Mouse (Mus musculus): ENCODE measurements at regions not wholly inside any gene's neighbourhood (a gene's known extent, or its start where the extent isn't known, plus 50 kb on each side); places are given as distances from the start of the nearest gene placed in this dataset.

- H3K4me3 ChIP-seq (replicated peaks) = no peak overlapping the region
- H3K36me3 ChIP-seq (replicated peaks) = peaks cover 23% of the 10 kb centered on the region
- H3K27me3 ChIP-seq = no peaks in the 10 kb centered on the region
- H3K27ac ChIP-seq = no peak overlapping the region
- ATAC-seq (ENCODE audit: low FRiP score) = no peak
- peaks cover 20% of the 10 kb centered on the region for H3K4me1 ChIP-seq
- no peak overlapping the region for H3K9ac ChIP-seq
- no peak overlapping the region for H3K4me2 ChIP-seq
- WGBS = 93% methylated on average over 1 of the region's 1 CpGs
- H3K9me3 ChIP-seq = no peaks in the 10 kb centered on the region
Observed at GRCm38 (mm10) chr17:47291558-47291957, 77.1 kb upstream of the Mrps10 start.

GRCm38 (mm10) chr17:47285616-47286015, 83.1 kb upstream of the Mrps10 start:
- H3K9me3 ChIP-seq = no peaks in the 10 kb centered on the region
- H3K36me3 ChIP-seq (replicated peaks) = peaks cover 26% of the 10 kb centered on the region
- no peak overlapping the region for H3K4me3 ChIP-seq (replicated peaks)
- 0 out of 2 replicates have a peak, but pooled peaks cover 2% of the 10 kb centered on the region for H3K4me1 ChIP-seq
- 95% methylated on average over 10 of the region's 10 CpGs for WGBS
- no peak overlapping the region for H3K4me2 ChIP-seq
- no peaks in the 10 kb centered on the region for H3K27me3 ChIP-seq
- H3K27ac ChIP-seq = no peak overlapping the region
- no peak for ATAC-seq (ENCODE audit: low FRiP score)
- H3K9ac ChIP-seq = no peak overlapping the region

GRCm38 (mm10) chr17:47284236-47284635, 84.5 kb upstream of the Mrps10 start:
- Histone ChIP-seq H3K9me3 (no peaks in the 10 kb centered on the region), H3K4me2 (no peak overlapping the region), H3K36me3 (replicated peaks) (peaks cover 26% of the 10 kb centered on the region), H3K4me1 (0 out of 2 replicates have a peak, but pooled peaks cover 2% of the 10 kb centered on the region), H3K27ac (no peak overlapping the region), H3K27me3 (no peaks in the 10 kb centered on the region), H3K9ac (no peak overlapping the region), H3K4me3 (replicated peaks) (no peak overlapping the region)
- 84% methylated on average over 11 of the region's 11 CpGs for WGBS
- ATAC-seq (ENCODE audit: low FRiP score) = no peak

- Histone ChIP-seq H3K27ac (no peak overlapping the region), H3K36me3 (replicated peaks) (peaks cover 18% of the 10 kb centered on the region), H3K4me3 (replicated peaks) (no peak overlapping the region), H3K27me3 (no peaks in the 10 kb centered on the region), H3K9me3 (no peaks in the 10 kb centered on the region), H3K4me2 (no peak overlapping the region), H3K4me1 (no peaks in the 10 kb centered on the region), H3K9ac (no peak overlapping the region)
- ATAC-seq (ENCODE audit: low FRiP score) = no peak
- WGBS = 88% methylated on average over 4 of the region's 4 CpGs
Observed at GRCm38 (mm10) chr17:47283158-47283557, 85.5 kb upstream of the Mrps10 start.

GRCm38 (mm10) chr17:47282476-47282875, 86.2 kb upstream of the Mrps10 start:
- no peak overlapping the region for H3K4me3 ChIP-seq (replicated peaks)
- no peaks in the 10 kb centered on the region for H3K9me3 ChIP-seq
- 60% methylated on average over 3 of the region's 3 CpGs for WGBS
- no peaks in the 10 kb centered on the region for H3K4me1 ChIP-seq
- no peak overlapping the region for H3K9ac ChIP-seq
- no peak overlapping the region for H3K27ac ChIP-seq
- no peaks in the 10 kb centered on the region for H3K27me3 ChIP-seq
- no peak for ATAC-seq (ENCODE audit: low FRiP score)
- H3K4me2 ChIP-seq = no peak overlapping the region
- H3K36me3 ChIP-seq (replicated peaks) = peaks cover 15% of the 10 kb centered on the region

- WGBS = 92% methylated on average over 5 of the region's 5 CpGs
- no peaks in the 10 kb centered on the region; the same call in none of the 2 replicates for H3K4me1 ChIP-seq
- H3K4me2 ChIP-seq = no peak overlapping the region
- no peaks in the 10 kb centered on the region for H3K9me3 ChIP-seq
- H3K27ac ChIP-seq = no peak overlapping the region
- ATAC-seq (ENCODE audit: low FRiP score) = no peak
- H3K4me3 ChIP-seq (replicated peaks) = no peak overlapping the region
- H3K9ac ChIP-seq = no peak overlapping the region
- no peaks in the 10 kb centered on the region for H3K27me3 ChIP-seq
- H3K36me3 ChIP-seq (replicated peaks) = peaks cover 14% of the 10 kb centered on the region
Observed at GRCm38 (mm10) chr17:47277890-47278289, 90.8 kb upstream of the Mrps10 start.

- Histone ChIP-seq H3K27ac (0 out of 2 replicates have a peak overlapping the region, but pooled peaks have one; percentile 46), H3K9ac (no peak overlapping the region), H3K9me3 (no peaks in the 10 kb centered on the region), H3K27me3 (no peaks in the 10 kb centered on the region), H3K36me3 (replicated peaks) (peaks cover 14% of the 10 kb centered on the region), H3K4me1 (no peaks in the 10 kb centered on the region; the same call in none of the 2 replicates), H3K4me3 (replicated peaks) (no peak overlapping the region), H3K4me2 (no peak overlapping the region)
- 66% methylated on average over 6 of the region's 6 CpGs for WGBS
- no peak for ATAC-seq (ENCODE audit: low FRiP score)
Observed at GRCm38 (mm10) chr17:47276639-47277038, 92.0 kb upstream of the Mrps10 start.

- no peak overlapping the region for H3K27ac ChIP-seq
- 74% methylated on average over 19 of the region's 19 CpGs for WGBS
- H3K4me2 ChIP-seq = no peak overlapping the region
- H3K27me3 ChIP-seq = no peaks in the 10 kb centered on the region
- peaks cover 14% of the 10 kb centered on the region for H3K36me3 ChIP-seq (replicated peaks)
- H3K9ac ChIP-seq = no peak overlapping the region
- ATAC-seq (ENCODE audit: low FRiP score) = no peak
- H3K9me3 ChIP-seq = no peaks in the 10 kb centered on the region
- H3K4me3 ChIP-seq (replicated peaks) = no peak overlapping the region
- H3K4me1 ChIP-seq = no peaks in the 10 kb centered on the region; the same call in none of the 2 replicates
Observed at GRCm38 (mm10) chr17:47275796-47276311, 92.8 kb upstream of the Mrps10 start.

- H3K36me3 ChIP-seq (replicated peaks) = peaks cover 14% of the 10 kb centered on the region
- H3K4me3 ChIP-seq (replicated peaks) = no peak overlapping the region
- H3K9me3 ChIP-seq = no peaks in the 10 kb centered on the region
- ATAC-seq (ENCODE audit: low FRiP score) = no peak
- 90% methylated on average over 7 of the region's 7 CpGs for WGBS
- no peaks in the 10 kb centered on the region for H3K27me3 ChIP-seq
- H3K27ac ChIP-seq = no peak overlapping the region
- H3K4me2 ChIP-seq = no peak overlapping the region
- no peak overlapping the region for H3K9ac ChIP-seq
- H3K4me1 ChIP-seq = no peaks in the 10 kb centered on the region; the same call in none of the 2 replicates
Observed at GRCm38 (mm10) chr17:47273309-47273708, 95.4 kb upstream of the Mrps10 start.

- peaks cover 17% of the 10 kb centered on the region for H3K36me3 ChIP-seq (replicated peaks)
- no peak overlapping the region for H3K4me2 ChIP-seq
- no peak overlapping the region for H3K27ac ChIP-seq
- no peak overlapping the region for H3K9ac ChIP-seq
- H3K4me3 ChIP-seq (replicated peaks) = no peak overlapping the region
- no peaks in the 10 kb centered on the region; the same call in none of the 2 replicates for H3K4me1 ChIP-seq
- WGBS = 93% methylated on average over 7 of the region's 7 CpGs
- no peaks in the 10 kb centered on the region; the same call in 1 of the 2 replicates for H3K9me3 ChIP-seq
- no peak for ATAC-seq (ENCODE audit: low FRiP score)
- H3K27me3 ChIP-seq = no peaks in the 10 kb centered on the region
Observed at GRCm38 (mm10) chr17:47271979-47272677, 96.6 kb upstream of the Mrps10 start.

GRCm38 (mm10) chr17:47269053-47269891, 99.4 kb upstream of the Mrps10 start:
- no peak overlapping the region for H3K27ac ChIP-seq
- 93% methylated on average over 19 of the region's 19 CpGs for WGBS
- no peaks in the 10 kb centered on the region for H3K27me3 ChIP-seq
- H3K4me1 ChIP-seq = no peaks in the 10 kb centered on the region
- ATAC-seq (ENCODE audit: low FRiP score) = no peak
- H3K9me3 ChIP-seq = no peaks in the 10 kb centered on the region; the same call in 1 of the 2 replicates
- H3K4me3 ChIP-seq (replicated peaks) = no peak overlapping the region
- peaks cover 10% of the 10 kb centered on the region; the same call in 1 of the 2 replicates for H3K36me3 ChIP-seq (replicated peaks)
- H3K9ac ChIP-seq = no peak overlapping the region
- H3K4me2 ChIP-seq = no peak overlapping the region

- H3K9me3 ChIP-seq = no peaks in the 10 kb centered on the region; the same call in 1 of the 2 replicates
- no peaks in the 10 kb centered on the region for H3K27me3 ChIP-seq
- no peak overlapping the region for H3K9ac ChIP-seq
- H3K36me3 ChIP-seq (replicated peaks) = peaks cover 14% of the 10 kb centered on the region
- no peaks in the 10 kb centered on the region for H3K4me1 ChIP-seq
- WGBS = 92% methylated on average over 4 of the region's 4 CpGs
- H3K27ac ChIP-seq = no peak overlapping the region
- H3K4me2 ChIP-seq = no peak overlapping the region
- ATAC-seq (ENCODE audit: low FRiP score) = no peak
- no peak overlapping the region for H3K4me3 ChIP-seq (replicated peaks)
Observed at GRCm38 (mm10) chr17:47267843-47268242, 100.8 kb upstream of the Mrps10 start.
